Mouse (Mus musculus) bone marrow macrophage, adult 2 months (primary cell): ENCODE results near the gene Sugp1.

ENCODE experiments used
- CTCF ChIP-seq: IDR thresholded peaks from 2 replicates; pipeline ENCODE4 v1.5.1; 2012; ENCODE audit warnings: low read depth, mild to moderate bottlenecking, low read length, moderate library complexity
- POLR2A ChIP-seq: IDR thresholded peaks from 2 replicates; pipeline ENCODE4 v1.6.1; 2012; ENCODE audit warnings: mild to moderate bottlenecking, low read depth, low read length, borderline replicate concordance

GRCm38 (mm10) chr8:70089296-70089960, 46.8 kb downstream of the Sugp1 start:
- TF ChIP-seq POLR2A (no peak), CTCF (no peak)
